In genomic region chr1:189494896-189495295, GRCm38 (mm10) we compare ENCODE assay signal across 18 mouse cellular contexts.
DNase-seq lines count a peak whose midpoint lies in the region; TF ChIP-seq lines count a peak whose summit lies in the region.
"Had no signal": no experiment of that assay in that cellular context is flagged by ENCODE, and none has a peak within 500 bp of the region (broad histone marks: within the 10 kb centered on the region; RNA-seq: fewer than 3 reads in every experiment).

No protein-coding gene starts in this region.

- intact Hi-C loops in gastrocnemius, adult 2 months (cut with DNase I): no loop called here

- no peak overlapping the region for H3K4me3 ChIP-seq in gastrocnemius, adult 2 months
- H3K4me3 ChIP-seq: intestine, embryonic 15.5 days; limb, embryonic 12.5 days; liver, embryonic 13.5 days; lung, embryonic 15.5 days; midbrain, embryonic 12.5 days; myocyte had no signal

- no peak for DNase-seq in gastrocnemius, adult 2 months
- no peak for DNase-seq in gastrocnemius, adult 18-20 months (ENCODE audit: low spot score)
- DNase-seq in kidney, postnatal 10 days: peak; percentile 19
- no peak for DNase-seq in kidney, postnatal 36 days
- DNase-seq in retina, postnatal 1 day: peak; percentile 12
- no peak for DNase-seq in retina, embryonic 14.5 days (ENCODE audit: low spot score)
- DNase-seq in mesoderm, embryonic 11.5 days (ENCODE audit: low read depth, low spot score): peak; percentile 19
- no peak for DNase-seq in frontal cortex, adult 2 months (ENCODE audit: extremely low spot score in 1 of 2, low spot score in 1 of 2)
- DNase-seq: cerebellum, adult 9-10 months; gastrocnemius, postnatal 14 days; liver, embryonic 13.5 days; right cerebral cortex, postnatal 4 days had no signal

- no peak for TF ChIP-seq CTCF in gastrocnemius, adult 2 months (IDR thresholded peaks at IDR 0.05)

- H3K27ac ChIP-seq in gastrocnemius, adult 2 months: peak overlapping the region; percentile 20; the same call in 1 of the 2 replicates
- H3K27ac ChIP-seq: limb, embryonic 12.5 days; liver, embryonic 13.5 days; lung, embryonic 15.5 days; macrophage; midbrain, embryonic 12.5 days had no signal

Comparison
In these comparisons a context has a peak if more than half of its experiments do, and no peak if none do; other contexts are left out.
1. DNase-seq: peak in kidney, postnatal 10 days (single experiment), retina, postnatal 1 day (single experiment) and mesoderm, embryonic 11.5 days (single experiment); none in gastrocnemius, adult 2 months (single experiment), gastrocnemius, adult 18-20 months (single experiment), kidney, postnatal 36 days (0 of 2), retina, embryonic 14.5 days (single experiment) and frontal cortex, adult 2 months (0 of 2).